Mouse (Mus musculus) ovary, adult 10 weeks (tissue): ENCODE results near the gene Mrln. TPM values are rescaled to one million over a fixed set of nuclear protein-coding genes. Genes with fewer than 3 reads are reported as not detected.

Experiments
- polyA plus RNA-seq: library from polyadenylated mRNA; stranded (reverse); fragments of 350-450 nt; fragmentation: Illumina TruSeq; extraction: RNeasy Lipid Tissue Mini Kit (QIAGEN cat#74804); gene quantifications from one replicate; pipeline ENCODE4 v1.2.3, GENCODE M21; 2014

The Mrln gene
- polyA plus RNA-seq = not detected

DNA sequence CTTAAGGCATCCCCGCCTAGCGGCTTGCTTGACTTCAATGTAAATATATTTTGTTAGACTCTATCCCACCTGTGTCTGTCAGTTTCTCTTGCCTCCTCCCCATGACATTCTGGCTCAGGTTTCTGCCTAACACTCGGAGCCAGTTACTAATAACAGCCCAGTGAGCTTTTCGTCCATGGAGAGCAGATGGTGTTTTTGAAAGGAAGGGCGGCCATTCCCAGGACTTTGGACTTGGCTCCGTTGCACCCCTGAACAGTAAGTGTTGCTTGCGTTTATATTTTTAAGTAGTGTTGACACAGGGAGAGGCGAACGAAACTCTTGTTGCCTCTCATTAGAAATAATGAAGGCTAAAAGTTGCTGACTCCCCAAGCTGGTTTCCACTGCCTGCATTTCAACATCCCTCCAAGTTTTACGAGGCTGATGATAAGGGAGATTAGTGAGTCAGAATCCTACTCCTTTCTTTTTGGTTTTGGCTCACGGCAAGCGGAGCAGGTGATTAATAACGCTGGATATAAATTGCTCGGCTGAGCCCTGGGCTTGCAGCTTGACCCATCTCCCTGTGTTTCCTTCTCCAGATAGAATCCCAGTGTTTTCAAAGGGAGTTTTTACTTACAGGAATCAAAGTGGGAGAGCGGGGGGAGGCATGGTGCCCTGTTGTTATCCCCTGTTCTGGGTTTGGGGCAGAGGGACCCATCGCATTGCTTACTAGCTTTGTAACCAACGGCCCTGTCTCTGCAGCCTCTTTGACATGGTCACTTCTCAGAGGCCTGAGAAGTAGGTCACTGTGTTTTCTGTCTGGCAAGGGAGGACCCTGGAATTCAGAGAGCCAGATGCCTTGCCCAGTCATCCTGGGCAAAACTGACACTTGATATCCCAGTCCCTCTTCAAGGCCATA is at the start of gene Mrln:
Mrln (plus strand) TSS at position 160 of the 895 bp plus-strand sequence.

DNA sequence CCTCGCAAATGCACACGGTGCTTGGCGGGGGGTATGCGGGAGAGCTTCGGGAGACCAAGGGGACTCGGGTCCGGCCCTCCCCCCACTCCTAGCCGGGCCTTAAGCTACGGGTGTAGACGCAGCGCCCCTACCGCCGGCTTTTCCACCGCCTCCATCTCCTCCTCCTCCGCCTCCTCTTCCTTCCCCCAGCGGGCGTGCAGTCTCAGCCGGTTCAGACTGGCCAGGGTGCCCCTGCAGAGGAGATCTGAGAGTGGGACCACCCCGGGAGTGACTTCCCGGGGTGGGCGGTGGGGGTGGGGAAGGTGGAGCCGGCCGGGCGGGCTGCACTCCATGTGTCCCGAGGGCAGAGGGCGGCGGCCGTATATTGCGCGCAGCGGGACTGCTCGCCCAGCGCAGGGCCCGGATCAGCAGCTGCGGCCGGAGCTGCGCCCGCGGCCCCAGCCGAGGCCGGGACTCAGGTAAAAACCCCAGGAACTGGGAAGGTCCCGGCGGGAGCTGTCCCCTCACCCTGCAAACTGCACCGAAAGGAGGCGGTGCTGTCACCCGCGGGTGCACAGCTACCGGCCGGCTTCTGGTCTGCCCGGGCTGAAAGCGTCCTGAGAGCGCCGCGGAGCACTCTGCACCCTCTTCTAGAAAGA is 40.6 kb downstream of the Mrln start, which contains the start of gene Slc16a9:
Slc16a9 (plus strand) TSS at position 180 of the 638 bp plus-strand sequence.

Other genes with a start within 250 kb of the Mrln start
- 56.6 TPM for gene Ccdc6, start 107.5 kb upstream of the Mrln start, polyA plus RNA-seq
- gene Slc16a9, start 40.4 kb downstream of the Mrln start, polyA plus RNA-seq = 22.7 TPM
- gene Fam13c, start 235.8 kb downstream of the Mrln start, polyA plus RNA-seq = 28.4 TPM